Mouse (Mus musculus) liver, adult 2 months (tissue): ENCODE results near the gene Grxcr1.

ENCODE experiments used
- CTCF ChIP-seq: fragments of 200-500 bp; IDR thresholded peaks from 2 replicates; pipeline ENCODE4 v1.5.1; 2011; ENCODE audit warnings: low read depth, low read length, control low read depth
- POLR2A ChIP-seq: fragments of 200-500 bp; IDR thresholded peaks from 2 replicates; pipeline ENCODE4 v1.6.1; 2011; ENCODE audit warnings: low read length, control low read depth; ENCODE audit not compliant: insufficient read depth; ENCODE audit errors: extremely low read depth

- TF ChIP-seq CTCF (no peak), POLR2A (no peak)
These were observed 134.3 kb downstream of the Grxcr1 start for GRCm38 (mm10) chr5:68165954-68166353.
